Mouse (Mus musculus) heart, adult 10 weeks (tissue): ENCODE data around the gene Pphln1. TPM values are rescaled to one million over a fixed set of nuclear protein-coding genes. Genes with fewer than 3 reads are reported as not detected.

Experiments used
- polyA plus RNA-seq: library from polyadenylated mRNA; stranded (reverse); fragments of 350-450 nt; fragmentation: Illumina TruSeq; extraction: RNeasy Lipid Tissue Mini Kit (QIAGEN cat#74804); gene quantifications from one replicate; pipeline ENCODE4 v1.2.3, GENCODE M21; 2014; ENCODE audit warnings: low read depth, low replicate concordance

The Pphln1 gene
- 19.7 TPM for polyA plus RNA-seq

DNA sequence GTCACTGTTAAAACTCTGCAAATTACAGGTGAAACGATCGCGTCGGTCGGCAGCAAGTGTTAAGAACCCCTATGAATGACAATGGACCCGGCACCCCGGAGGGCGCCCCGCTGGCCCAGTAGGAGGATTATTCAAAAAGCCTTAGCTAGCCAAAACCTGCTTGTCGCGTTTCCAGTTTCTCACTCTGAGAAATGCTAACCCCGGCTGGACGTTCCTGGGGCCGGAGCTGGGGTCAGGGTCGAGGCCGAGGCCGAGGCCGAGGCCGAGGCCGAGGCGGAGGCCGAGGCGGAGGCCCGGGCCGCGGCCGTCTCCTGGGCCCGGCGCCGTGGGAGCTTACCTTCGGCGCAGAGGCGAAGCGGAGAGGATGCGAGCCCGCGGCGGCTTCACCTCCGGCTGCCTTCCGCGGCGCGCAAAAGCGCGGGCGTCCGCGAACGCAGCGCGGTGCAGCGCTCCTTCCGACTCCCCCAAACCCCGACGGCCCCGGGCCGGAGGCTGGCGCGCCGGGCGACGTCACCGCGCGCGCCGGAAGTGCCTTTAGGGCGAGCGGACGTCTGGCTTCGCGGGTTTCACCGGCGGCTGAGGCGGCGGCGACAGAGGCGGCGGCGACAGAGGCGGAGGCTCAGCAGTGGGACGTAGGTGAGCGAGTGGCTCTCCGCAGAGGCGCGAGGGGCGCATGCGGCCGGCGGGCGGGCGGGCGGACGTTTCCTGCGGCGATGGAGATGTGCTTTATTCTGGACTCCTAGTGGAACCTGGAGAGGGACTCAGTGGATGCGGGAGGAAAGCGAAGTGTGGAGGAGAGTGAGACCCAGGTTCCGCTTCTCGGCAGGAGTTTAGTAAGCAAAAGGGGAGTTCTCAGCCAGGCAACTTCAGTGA is at the start of gene Pphln1, which contains the start of gene Zcrb1:
Pphln1 (plus strand) TSS at position 525 of the 873 bp plus-strand sequence.
Zcrb1 (minus strand) TSS at position 509 of the 873 bp plus-strand sequence.

Other genes with a start within 250 kb of the Pphln1 start
- 7.5 TPM for gene Gxylt1, start 123.2 kb upstream of the Pphln1 start, polyA plus RNA-seq
- gene Yaf2, start 61.4 kb upstream of the Pphln1 start, polyA plus RNA-seq, result 27.2 TPM
- gene Zcrb1, start within 50 bp of the Pphln1 start, polyA plus RNA-seq, result 162 TPM
- 12.5 TPM for gene Prickle1, start 197.5 kb downstream of the Pphln1 start, polyA plus RNA-seq